Mouse (Mus musculus): ENCODE measurements at regions not wholly inside any gene's neighbourhood (a gene's known extent, or its start where the extent isn't known, plus 50 kb on each side); places are given as distances from the start of the nearest gene placed in this dataset.

DNA sequence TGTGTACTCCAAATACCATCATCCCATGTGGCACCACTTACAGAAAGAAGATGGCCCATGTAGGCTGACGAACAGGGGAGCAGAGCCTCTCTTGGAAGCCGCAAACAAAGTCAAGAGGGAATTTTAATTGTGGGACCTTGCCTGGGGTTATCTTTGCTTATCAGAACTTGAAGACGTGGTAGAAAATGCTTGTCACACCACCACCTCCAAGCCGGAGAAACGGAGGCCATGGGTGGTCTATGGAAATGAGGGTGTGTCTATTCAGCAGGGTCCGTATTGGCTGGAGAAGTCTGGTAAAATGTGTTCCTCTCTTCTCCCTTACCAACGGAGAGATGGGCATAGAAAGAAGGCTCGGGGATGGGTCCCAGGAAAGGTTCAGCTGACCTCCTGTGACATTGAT is 313.6 kb downstream of the Sox9 start:
- TF ChIP-seq JUND (conservative IDR thresholded peaks at IDR 0.05; ENCODE audit: low read depth, low read length) (no peak), MYC (IDR thresholded peaks at IDR 0.05; ENCODE audit: low read depth, low read length) (no peak), CTCF (conservative IDR thresholded peaks at IDR 0.05 in 1 of 2, IDR thresholded peaks at IDR 0.05 in 1 of 2; ENCODE audit: low read depth in 2 of 2, low read length in 2 of 2) (no peak), UBTF (IDR thresholded peaks at IDR 0.05; ENCODE audit: low read depth, low read length) (no peak), ZC3H11A (IDR thresholded peaks at IDR 0.05; ENCODE audit: low read depth, low read length) (no peak), POLR2A (IDR thresholded peaks at IDR 0.05; ENCODE audit: low read depth, low read length) (no peak), ZNF384 (IDR thresholded peaks at IDR 0.05; ENCODE audit: low read depth, low read length) (no peak), RAD21 (IDR thresholded peaks at IDR 0.05; ENCODE audit: low read depth, low read length) (no peak), IRF4 (IDR thresholded peaks at IDR 0.05; ENCODE audit: low read depth, low read length) (no peak), EP300 (IDR thresholded peaks at IDR 0.05; ENCODE audit: low read length) (no peak), SIN3A (IDR thresholded peaks at IDR 0.05; ENCODE audit: low read length) (no peak), E2F4 (IDR thresholded peaks at IDR 0.05; ENCODE audit: insufficient replicate concordance, low read depth, low read length) (no peak), RCOR1 (conservative IDR thresholded peaks at IDR 0.05; ENCODE audit: low read depth, low read length) (no peak)
